Mouse (Mus musculus): ENCODE data around the gene Gcn1l1.

DNA sequence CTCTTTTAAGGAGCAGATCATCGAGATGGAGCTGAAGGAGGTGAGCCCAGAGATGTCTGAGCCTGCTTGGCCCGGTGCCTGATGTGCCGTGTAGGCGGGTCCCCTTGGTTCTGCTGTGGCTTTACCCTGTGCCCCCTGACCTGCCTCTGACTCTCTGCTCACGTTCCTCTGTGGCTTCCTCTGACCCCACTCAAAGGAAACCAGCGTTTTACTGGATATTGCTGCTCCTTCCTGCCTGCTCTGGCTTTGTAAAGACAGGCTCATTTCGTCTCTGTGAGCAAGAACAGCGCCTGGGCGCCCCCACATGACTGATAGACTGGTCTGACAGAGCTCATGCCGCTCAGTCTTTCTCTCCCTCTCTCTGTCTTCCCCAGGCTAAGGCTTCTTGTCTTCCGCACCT lies 26.0 kb downstream of the Gcn1l1 start:
- TF ChIP-seq CTCF (IDR thresholded peaks at IDR 0.05; ENCODE audit: borderline replicate concordance, insufficient read depth, low read depth, low read length) (no peak), POLR2A (IDR thresholded peaks at IDR 0.05; ENCODE audit: borderline replicate concordance, insufficient read depth, low read length) (no peak)
